Mouse (Mus musculus): ENCODE results near the gene B230307C23Rik. TPM values are rescaled to one million over a fixed set of nuclear protein-coding genes. Genes with fewer than 3 reads are reported as not detected.

Gene B230307C23Rik
- total RNA-seq (2023; ENCODE audit: inconsistent age), result 17.8 to 30.4 TPM (median 18.4 TPM) in 4 replicates

GRCm38 (mm10) chr16:97996616-97997382, at the start of gene B230307C23Rik:
Gene B230307C23Rik (plus strand): TSS chr16:97997315.

GRCm38 (mm10) chr16:97962151-97962948, 34.8 kb upstream of the B230307C23Rik start, which contains the start of the genes C2cd2 and Zbtb21:
Gene C2cd2 (minus strand): TSS chr16:97962598.
Gene Zbtb21 (minus strand): TSS chr16:97962622.

Other genes with a start within 250 kb of the B230307C23Rik start
- 0.24 to 0.38 TPM (median 0.30 TPM) in 4 replicates for gene Ripk4, start 233.5 kb upstream of the B230307C23Rik start, total RNA-seq (2023; ENCODE audit: inconsistent age)
- gene Prdm15, start 145.5 kb upstream of the B230307C23Rik start, total RNA-seq (2023; ENCODE audit: inconsistent age), result 29.4 to 31.6 TPM (median 30.7 TPM) in 4 replicates
- gene C2cd2, start 34.7 kb upstream of the B230307C23Rik start, total RNA-seq (2023; ENCODE audit: inconsistent age), result 9.3 to 13.1 TPM (median 11.1 TPM) in 4 replicates
- gene Zbtb21, start 34.7 kb upstream of the B230307C23Rik start, total RNA-seq (2023; ENCODE audit: inconsistent age), result 90.3 to 105 TPM (median 96.9 TPM) in 4 replicates
- gene A630089N07Rik, start 85.1 kb downstream of the B230307C23Rik start, total RNA-seq (2023; ENCODE audit: inconsistent age), result 7.6 to 10.6 TPM (median 8.5 TPM) in 4 replicates

All from B cell, adult (primary cell).